Mouse (Mus musculus) heart, adult 10 weeks (tissue): ENCODE data around the gene Prss45. TPM values are rescaled to one million over a fixed set of nuclear protein-coding genes. Genes with fewer than 3 reads are reported as not detected.

ENCODE experiments used
- polyA plus RNA-seq: library from polyadenylated mRNA; stranded (reverse); fragments of 350-450 nt; fragmentation: Illumina TruSeq; extraction: RNeasy Lipid Tissue Mini Kit (QIAGEN cat#74804); gene quantifications from one replicate; pipeline ENCODE4 v1.2.3, GENCODE M21; 2014; ENCODE audit warnings: low read depth, low replicate concordance

Gene Prss45
- not detected for polyA plus RNA-seq

DNA sequence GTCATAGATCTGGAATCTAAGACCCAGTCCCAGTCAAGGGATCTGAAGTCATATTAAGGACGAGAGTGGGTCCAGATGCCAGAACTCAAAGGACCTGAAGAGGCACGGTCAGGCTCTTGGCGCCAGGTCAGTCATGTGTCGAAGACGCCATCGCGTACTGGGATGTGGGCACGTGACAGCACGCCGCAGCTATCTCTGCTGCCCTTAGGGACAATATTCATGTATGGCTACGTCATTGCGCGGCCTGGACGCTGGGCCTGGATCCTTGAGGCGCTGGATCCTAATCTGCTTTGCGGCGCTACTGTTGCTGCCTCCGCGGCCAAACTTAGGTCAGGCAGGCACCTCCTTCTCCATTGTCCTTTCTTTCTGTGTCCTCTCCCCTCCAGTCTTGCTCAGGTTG lies at the start of gene Prss45:
Gene Prss45, plus strand, starts transcription at position 178 of the 400 bp plus-strand sequence.

DNA sequence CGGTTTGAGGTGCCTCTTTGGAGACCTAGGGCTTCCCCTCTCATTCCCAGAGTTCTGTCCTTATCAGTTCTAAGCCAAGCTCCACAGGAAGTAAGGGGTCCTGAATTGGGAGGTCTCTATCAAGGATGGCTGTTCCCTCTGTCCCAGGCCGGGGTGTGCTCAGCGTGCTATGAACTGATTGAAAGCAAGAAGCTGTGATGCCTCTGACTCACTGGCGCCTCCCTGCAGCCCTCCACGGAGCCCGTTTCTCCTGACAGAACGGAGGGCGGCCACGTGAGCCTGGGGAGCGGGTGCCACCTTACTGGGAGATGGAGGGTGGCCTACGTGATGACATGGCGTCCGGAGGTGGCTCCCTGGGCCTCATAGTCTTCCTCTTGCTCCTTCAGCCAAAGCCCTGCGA lies 36.5 kb upstream of the Prss45 start, which contains the start of gene Prss42:
Gene Prss42, plus strand, starts transcription at position 301 of the 400 bp plus-strand sequence.

DNA sequence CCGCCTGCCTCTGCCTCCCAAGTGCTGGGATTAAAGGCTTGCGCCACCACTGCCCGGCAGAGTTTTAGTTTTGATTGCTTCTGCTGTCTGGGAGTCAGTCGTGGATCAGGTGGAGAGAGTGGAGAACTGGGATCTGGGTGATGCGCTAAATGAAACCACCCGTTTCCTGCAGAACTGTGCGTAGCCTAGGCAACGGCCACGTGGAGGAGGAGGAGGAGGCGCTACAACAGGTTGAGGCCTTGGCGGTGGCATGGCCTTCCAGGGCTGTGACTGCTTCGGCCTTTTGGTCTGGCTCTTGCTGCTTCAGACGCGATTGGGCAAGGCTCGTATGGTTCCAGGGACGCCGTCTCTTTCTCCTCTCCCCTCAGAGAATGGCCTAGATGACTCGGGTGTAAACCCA lies 20.6 kb upstream of the Prss45 start, which contains the start of gene Prss44:
Gene Prss44, plus strand, starts transcription at position 206 of the 400 bp plus-strand sequence.

DNA sequence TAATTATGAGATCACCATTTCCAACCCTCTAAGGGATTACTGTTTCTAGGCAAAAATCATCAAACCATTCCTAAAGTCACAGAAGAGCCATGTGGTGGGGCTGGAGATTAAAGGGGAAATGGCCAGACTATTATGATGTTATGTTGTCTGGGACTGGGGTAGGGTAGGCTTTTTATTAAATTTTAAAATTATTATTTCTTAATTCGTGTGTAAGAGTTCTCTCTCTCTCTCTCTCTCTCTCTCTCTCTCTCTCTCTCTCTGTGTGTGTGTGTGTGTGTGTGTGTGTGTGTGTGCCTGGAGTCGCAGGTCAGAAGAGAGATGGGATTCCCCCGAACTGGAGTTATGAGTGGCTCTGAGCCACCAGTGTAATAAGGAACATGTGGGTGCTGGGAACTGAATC lies 8.0 kb upstream of the Prss45 start, which contains the start of gene Prss43:
Gene Prss43, plus strand, starts transcription at position 301 of the 400 bp plus-strand sequence.

DNA sequence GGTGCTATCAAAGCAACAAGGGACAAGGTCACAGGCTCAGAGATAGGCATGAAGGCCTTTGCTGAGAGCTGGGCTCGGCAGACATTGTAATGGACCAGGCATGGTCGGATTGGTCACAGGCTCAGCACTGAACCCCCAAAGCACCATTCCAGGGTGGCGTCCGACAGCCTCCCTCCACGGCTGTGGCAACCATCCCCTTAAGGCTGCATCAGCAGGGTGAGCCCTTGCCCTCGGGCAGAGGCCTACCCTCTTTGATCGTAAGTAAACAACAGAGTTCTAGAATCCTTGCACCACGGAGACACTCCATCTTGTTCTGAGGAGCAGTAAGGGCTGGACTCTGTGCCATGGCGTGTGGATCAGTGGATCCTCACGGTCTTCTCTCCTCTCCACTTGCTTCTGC lies 9.8 kb downstream of the Prss45 start, which contains the start of gene Prss46:
Gene Prss46, plus strand, starts transcription at position 301 of the 400 bp plus-strand sequence.

DNA sequence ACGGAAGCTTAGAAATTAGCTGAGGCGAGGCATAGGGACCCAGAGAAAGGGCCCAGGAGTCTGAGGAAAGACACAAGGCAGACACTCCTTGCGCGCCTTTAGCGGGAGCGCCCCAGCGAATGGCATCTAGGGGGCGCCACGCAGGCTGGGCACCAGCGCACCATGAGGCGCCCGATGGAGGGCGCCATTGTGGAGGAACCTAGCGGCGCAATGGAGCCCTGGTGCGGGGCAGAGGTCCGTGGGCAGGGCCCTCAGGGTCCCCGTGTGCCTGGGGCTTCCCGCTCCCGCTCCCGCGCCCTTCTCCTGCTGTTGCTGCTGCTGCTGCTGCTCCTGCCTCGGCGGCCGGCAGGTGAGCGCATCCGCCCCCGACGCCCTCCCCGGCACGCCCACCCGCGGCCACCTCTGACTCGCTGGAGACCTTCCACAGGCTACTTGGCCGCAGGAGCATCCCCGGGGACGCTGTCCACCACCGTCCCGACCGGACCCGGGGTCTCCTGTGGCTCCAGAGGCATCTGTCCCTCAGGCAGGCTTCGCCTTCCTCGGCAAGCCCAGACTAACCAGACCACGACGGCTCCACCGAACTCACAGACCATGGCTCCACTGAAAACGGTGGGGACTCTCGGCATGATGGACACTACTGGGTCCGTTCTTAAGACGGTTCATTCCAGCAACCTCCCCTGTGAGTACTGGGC lies 23.5 kb downstream of the Prss45 start, which contains the start of gene Prss50:
Gene Prss50, plus strand, starts transcription at position 187 of the 692 bp plus-strand sequence.

DNA sequence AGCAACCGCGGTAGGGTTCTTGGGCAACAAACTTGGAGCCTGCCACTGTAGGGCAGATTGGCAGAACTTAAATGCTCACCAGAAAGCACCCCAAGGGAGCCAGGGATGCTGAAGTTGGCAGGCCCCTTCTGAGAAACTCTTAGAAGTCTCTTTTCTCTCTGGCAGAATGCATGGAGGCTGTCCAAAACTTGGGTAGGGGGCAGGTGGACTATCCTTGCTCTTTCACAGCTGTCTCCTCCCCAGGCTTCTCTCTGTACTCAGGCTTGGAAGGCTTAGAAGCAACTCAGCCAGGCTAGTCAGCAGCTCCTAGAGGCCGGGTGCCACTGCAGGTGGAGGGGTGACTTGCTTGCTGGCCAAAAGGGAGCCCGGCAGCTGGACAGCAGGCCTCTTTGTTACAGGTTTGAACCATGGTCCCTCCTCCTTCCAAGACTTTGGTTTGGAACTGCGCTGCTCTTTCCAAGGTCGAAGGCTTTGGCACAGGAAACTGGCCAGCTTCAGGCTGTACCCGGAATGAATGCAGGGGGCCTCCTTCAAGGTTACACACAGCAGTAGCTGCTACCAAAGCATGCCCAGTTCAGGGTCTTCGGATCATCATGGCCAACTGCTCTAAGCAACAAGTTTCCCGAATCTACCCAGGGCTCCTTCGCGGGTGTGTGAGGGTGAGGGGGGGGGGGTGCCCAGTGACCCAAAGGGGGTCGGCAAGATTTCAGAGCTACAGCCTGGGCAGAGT lies 45.0 kb downstream of the Prss45 start, which contains the start of gene Als2cl:
Gene Als2cl, plus strand, starts transcription at position 680 of the 730 bp plus-strand sequence.

DNA sequence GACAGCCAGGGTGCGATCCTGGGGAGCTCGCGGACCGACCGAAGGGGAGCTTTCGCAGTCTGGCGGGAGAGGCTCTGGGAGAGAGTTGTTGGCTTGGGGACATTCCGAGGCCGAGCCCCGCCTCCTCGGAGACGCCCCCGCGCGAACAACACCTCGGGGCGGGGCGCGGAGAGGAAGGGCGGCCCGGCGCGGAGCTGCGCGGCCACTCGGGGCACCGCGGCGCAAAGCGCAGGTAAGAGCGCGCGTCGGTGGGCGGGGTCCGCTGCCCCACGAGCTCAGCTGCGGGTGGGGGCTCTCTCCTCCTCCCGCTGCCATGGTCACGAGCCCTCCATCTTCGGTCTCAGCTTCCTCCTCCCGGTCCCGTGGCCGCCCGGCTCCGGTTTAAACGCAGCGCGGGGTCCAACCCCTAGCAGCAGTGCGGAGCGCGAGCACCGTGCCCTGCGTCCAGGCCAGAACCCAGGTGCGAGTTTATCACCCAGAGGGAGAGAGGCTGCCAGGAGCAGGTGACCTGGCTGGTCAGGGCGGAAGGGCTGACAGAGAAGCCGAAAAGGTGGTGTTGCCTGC lies 45.7 kb downstream of the Prss45 start, which contains the start of gene Tmie:
Gene Tmie, minus strand, starts transcription at position 116 of the 564 bp plus-strand sequence.

Other genes starting within 250 kb of the Prss45 start
- 2.3 TPM for gene Nradd, start 210.1 kb upstream of the Prss45 start, polyA plus RNA-seq
- 9.7 TPM for gene Nbeal2, start 180.4 kb upstream of the Prss45 start, polyA plus RNA-seq
- gene Ccdc12, start 178.1 kb upstream of the Prss45 start, polyA plus RNA-seq, result 89.4 TPM
- gene Myl3, start 92.7 kb upstream of the Prss45 start, polyA plus RNA-seq, result 10,021 TPM
- gene Pth1r, start 87.4 kb upstream of the Prss45 start, polyA plus RNA-seq, result 7.8 TPM
- not detected for gene Prss42, start 36.4 kb upstream of the Prss45 start, polyA plus RNA-seq
- gene Prss44, start 20.6 kb upstream of the Prss45 start, polyA plus RNA-seq, result not detected
- not detected for gene Prss43, start 7.9 kb upstream of the Prss45 start, polyA plus RNA-seq
- gene Prss46, start 9.9 kb downstream of the Prss45 start, polyA plus RNA-seq, result not detected
- not detected for gene Prss50, start 23.4 kb downstream of the Prss45 start, polyA plus RNA-seq
- 16.9 TPM for gene Als2cl, start 45.3 kb downstream of the Prss45 start, polyA plus RNA-seq
- gene Tmie, start 45.5 kb downstream of the Prss45 start, polyA plus RNA-seq, result 2.2 TPM
- not detected for gene Fam240a, start 82.3 kb downstream of the Prss45 start, polyA plus RNA-seq
- gene Tdgf1, start 111.6 kb downstream of the Prss45 start, polyA plus RNA-seq, result not detected
- gene Lrrc2, start 117.0 kb downstream of the Prss45 start, polyA plus RNA-seq, result 288 TPM
- 5.5 TPM for gene Rtp3, start 156.0 kb downstream of the Prss45 start, polyA plus RNA-seq
- not detected for gene Ltf, start 184.7 kb downstream of the Prss45 start, polyA plus RNA-seq
- 16.8 TPM for gene Ccrl2, start 222.9 kb downstream of the Prss45 start, polyA plus RNA-seq